Mouse (Mus musculus) kidney, postnatal 0 days (tissue): ENCODE measurements around the gene Pde4a. TPM values are rescaled to one million over a fixed set of nuclear protein-coding genes. Genes with fewer than 3 reads are reported as not detected.

Experiments
- ATAC-seq: fragments of 200-750 bp; cut with Nextera tagmentation; replicated peaks from 2 replicates; pipeline ENCODE4 v1.8.0; 2017; ENCODE audit warnings: low read depth, moderate number of reproducible peaks, moderate TSS enrichment, moderate library complexity; ENCODE audit not compliant: low FRiP score
- DNase-seq: peaks from one replicate; pipeline ENCODE4 v3.0.0-alpha.2; 2016; ENCODE audit warnings: low spot score
- H3K27ac ChIP-seq: fragments of 300-500 bp; sonication (generic); 2 replicates; pipeline ENCODE4 v1.5.1; 2014; ENCODE audit warnings: mild to moderate bottlenecking
- H3K27me3 ChIP-seq: fragments of 300-500 bp; sonication (generic); 2 replicates; pipeline ENCODE4 v1.6.1; 2014; ENCODE audit warnings: low read length, mixed read lengths; ENCODE audit not compliant: insufficient read depth
- H3K36me3 ChIP-seq: fragments of 300-500 bp; sonication (generic); 2 replicates; pipeline ENCODE4 v1.6.1; 2014; ENCODE audit warnings: low read length, mixed read lengths; ENCODE audit not compliant: insufficient read depth
- H3K4me1 ChIP-seq: fragments of 300-500 bp; sonication (generic); replicated peaks from 2 replicates; pipeline ENCODE4 v1.6.1; 2014; ENCODE audit warnings: antibody characterized with exemption, low read length, mixed read lengths; ENCODE audit not compliant: insufficient read depth
- H3K4me2 ChIP-seq: fragments of 300-500 bp; sonication (generic); 2 replicates; pipeline ENCODE4 v1.6.1; 2014; ENCODE audit warnings: mild to moderate bottlenecking, low read length, moderate library complexity, mixed read lengths
- H3K4me3 ChIP-seq: fragments of 300-500 bp; sonication (generic); replicated peaks from 2 replicates; pipeline ENCODE4 v1.5.1; 2014; ENCODE audit warnings: low read depth, low read length
- H3K9ac ChIP-seq: fragments of 300-500 bp; sonication (generic); 2 replicates; pipeline ENCODE4 v1.6.1; 2014; ENCODE audit warnings: low read depth, low read length
- H3K9me3 ChIP-seq: fragments of 300-500 bp; sonication (generic); replicated peaks from 2 replicates; pipeline ENCODE4 v1.6.1; 2016; ENCODE audit warnings: low read length, inconsistent platforms, mixed read lengths
- CTCF ChIP-seq: IDR thresholded peaks from 2 replicates; pipeline ENCODE4 v1.5.1; 2016; ENCODE audit warnings: antibody characterized with exemption, low read depth, mild to moderate bottlenecking, moderate library complexity
- WGBS: fragments of 180-500 bp; shearing (Covaris S2); extraction: QIAGEN DNeasy Blood & Tissue Kit; methylation state at CpG from one replicate; pipeline ENCODE4 v1.1.7; 2014; 5-methylcytosine and 5-hydroxymethylcytosine counted together
- polyA plus RNA-seq: library from polyadenylated mRNA; unstranded; fragments of >200 nt; fragmentation: Nextera tagmentation; extraction: Ambion mirVana; gene quantifications from 2 replicates; pipeline ENCODE4 v1.2.1, GENCODE M21; 2015

The Pde4a gene
- polyA plus RNA-seq, 1 experiment from 2014 or later: 8.2 TPM

DNA sequence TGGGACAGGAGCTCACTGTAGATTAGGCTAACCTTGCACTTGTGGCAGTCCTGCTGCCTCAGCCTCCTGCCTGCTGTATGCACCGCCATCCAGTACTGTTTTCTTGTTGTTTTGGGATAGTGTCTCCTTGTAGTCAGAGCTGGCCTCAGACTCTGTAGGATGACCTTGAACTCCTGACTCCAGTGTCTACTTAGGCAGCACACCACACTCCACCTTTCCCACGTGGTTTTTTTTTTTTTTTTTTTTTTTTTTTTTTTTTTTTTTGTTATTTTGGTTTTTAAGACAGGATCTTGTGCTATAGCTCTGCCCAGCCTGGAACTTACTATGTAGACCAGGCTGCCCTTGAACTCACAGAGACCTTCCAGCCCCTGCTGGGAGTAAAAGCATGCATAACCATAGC lies 43.1 kb downstream of the Pde4a start:
- Histone ChIP-seq H3K36me3 (peaks cover 6% of the 10 kb centered on the region; the same call in 1 of the 2 replicates), H3K27me3 (no peaks in the 10 kb centered on the region), H3K27ac (no peak overlapping the region), H3K4me1 (no peaks in the 10 kb centered on the region), H3K9ac (no peak overlapping the region), H3K4me2 (no peak overlapping the region), H3K9me3 (no peaks in the 10 kb centered on the region), H3K4me3 (no peak overlapping the region)
- TF ChIP-seq CTCF: no peak
- WGBS: 69% methylated on average over 2 of the region's 2 CpGs
- DNase-seq (no peak), ATAC-seq (no peak)

DNA sequence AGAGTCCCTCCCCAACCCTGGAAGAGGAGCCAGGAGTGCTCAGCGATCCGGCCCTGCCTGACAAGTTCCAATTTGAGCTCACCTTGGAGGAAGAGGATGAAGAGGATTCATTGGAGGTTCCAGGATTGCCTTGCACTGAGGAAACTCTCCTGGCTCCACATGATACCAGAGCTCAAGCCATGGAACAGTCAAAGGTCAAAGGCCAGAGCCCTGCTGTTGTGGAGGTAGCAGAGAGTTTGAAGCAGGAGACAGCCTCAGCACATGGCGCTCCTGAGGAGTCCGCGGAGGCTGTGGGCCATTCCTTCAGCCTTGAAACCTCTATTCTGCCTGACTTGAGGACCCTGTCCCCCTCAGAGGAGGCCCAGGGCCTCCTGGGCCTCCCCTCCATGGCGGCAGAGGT lies 45.3 kb downstream of the Pde4a start:
- Histone ChIP-seq H3K9me3 (no peaks in the 10 kb centered on the region), H3K4me3 (no peak overlapping the region), H3K27me3 (no peaks in the 10 kb centered on the region), H3K27ac (no peak overlapping the region), H3K4me1 (no peaks in the 10 kb centered on the region), H3K9ac (no peak overlapping the region), H3K4me2 (no peak overlapping the region), H3K36me3 (peaks cover 6% of the 10 kb centered on the region; the same call in 1 of the 2 replicates)
- DNase-seq (no peak), ATAC-seq (no peak)
- WGBS: 71% methylated on average over 6 of the region's 6 CpGs
- TF ChIP-seq CTCF: no peak

DNA sequence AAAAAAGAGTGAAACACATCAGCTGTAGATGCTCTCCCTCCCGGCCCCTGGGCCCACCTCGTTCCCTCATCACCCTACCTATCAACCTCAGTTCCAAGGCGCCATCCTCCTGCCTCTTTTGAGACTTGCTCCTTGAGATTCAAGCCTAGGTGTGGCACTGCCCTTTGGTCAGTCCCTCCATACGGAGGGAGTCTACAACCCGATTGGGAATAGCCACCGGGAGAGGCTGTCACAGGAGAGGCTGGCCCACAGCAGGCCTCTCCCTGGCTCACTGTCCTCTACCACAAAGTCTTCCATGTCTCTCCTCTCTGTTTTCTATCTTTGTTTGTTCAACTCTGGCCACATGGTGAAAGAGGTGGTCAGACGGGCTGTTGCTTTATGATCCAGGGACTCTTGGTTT lies 46.1 kb downstream of the Pde4a start:
- ATAC-seq (no peak), DNase-seq (no peak)
- no peak for TF ChIP-seq CTCF
- Histone ChIP-seq H3K9ac (no peak overlapping the region), H3K36me3 (peaks cover 6% of the 10 kb centered on the region; the same call in 1 of the 2 replicates), H3K4me2 (no peak overlapping the region), H3K27ac (no peak overlapping the region), H3K4me3 (no peak overlapping the region), H3K9me3 (no peaks in the 10 kb centered on the region), H3K27me3 (no peaks in the 10 kb centered on the region), H3K4me1 (no peaks in the 10 kb centered on the region)
- 81% methylated on average over 7 of the region's 7 CpGs for WGBS

DNA sequence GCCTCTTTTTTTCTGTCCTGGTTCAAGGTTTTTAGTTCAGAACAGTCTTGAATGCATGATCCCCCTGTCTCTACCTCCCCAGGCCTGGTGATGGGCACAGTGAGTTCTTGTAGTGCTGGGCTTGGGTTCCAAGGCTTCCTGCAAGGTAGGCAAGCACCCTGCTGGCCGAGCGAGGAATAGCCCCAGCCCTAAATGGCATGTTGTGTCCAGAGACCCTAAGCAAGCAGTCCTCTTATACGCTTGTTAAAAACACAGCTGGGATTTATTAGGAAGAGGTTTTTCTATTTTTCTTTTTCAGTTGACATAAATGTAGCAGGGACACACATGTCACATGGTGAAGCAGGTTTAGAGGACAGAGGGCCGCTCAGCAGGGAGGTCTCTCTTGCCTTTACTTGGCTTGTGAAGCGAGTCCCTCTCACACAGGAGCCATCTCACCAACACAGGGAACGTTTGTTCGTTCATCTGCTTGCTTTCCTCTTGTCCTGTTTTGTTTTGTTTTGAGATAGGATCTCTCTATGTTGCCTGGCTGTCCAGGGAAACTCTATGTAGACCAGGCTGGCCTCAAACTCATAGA lies 48.2 kb downstream of the Pde4a start:
- Histone ChIP-seq H3K36me3 (peaks cover 6% of the 10 kb centered on the region; the same call in 1 of the 2 replicates), H3K4me2 (no peak overlapping the region), H3K27ac (no peak overlapping the region), H3K9me3 (no peaks in the 10 kb centered on the region), H3K4me1 (no peaks in the 10 kb centered on the region), H3K9ac (no peak overlapping the region), H3K4me3 (no peak overlapping the region), H3K27me3 (no peaks in the 10 kb centered on the region)
- 47% methylated on average over 7 of the region's 7 CpGs for WGBS
- peak; percentile 67 for TF ChIP-seq CTCF
- ATAC-seq (no peak), DNase-seq (peak; percentile 33)

GRCm38 (mm10) chr9:21216050-21216841 lies 50.7 kb downstream of the Pde4a start:
- H3K27me3 ChIP-seq: no peaks in the 10 kb centered on the region
- H3K4me1 ChIP-seq: peaks cover 4% of the 10 kb centered on the region; the same call in 1 of the 2 replicates
- H3K27ac ChIP-seq: no peak overlapping the region
- WGBS: 47% methylated on average over 21 of the region's 25 CpGs
- no peaks in the 10 kb centered on the region for H3K9me3 ChIP-seq
- TF ChIP-seq CTCF: no peak
- ATAC-seq (no peak), DNase-seq (peak; percentile 29)
- H3K4me2 ChIP-seq: no peak overlapping the region
- no peaks in the 10 kb centered on the region for H3K36me3 ChIP-seq
- H3K4me3 ChIP-seq: no peak overlapping the region
- no peak overlapping the region for H3K9ac ChIP-seq

GRCm38 (mm10) chr9:21219820-21220219 lies 54.3 kb downstream of the Pde4a start:
- no peak overlapping the region for H3K9ac ChIP-seq
- no peaks in the 10 kb centered on the region for H3K36me3 ChIP-seq
- 50% methylated on average over 3 of the region's 3 CpGs for WGBS
- H3K27me3 ChIP-seq: no peaks in the 10 kb centered on the region
- TF ChIP-seq CTCF: peak; percentile 24; the same call in 1 of the 2 replicates
- peaks cover 4% of the 10 kb centered on the region; the same call in 1 of the 2 replicates for H3K4me1 ChIP-seq
- H3K9me3 ChIP-seq: no peaks in the 10 kb centered on the region
- no peak overlapping the region for H3K4me3 ChIP-seq
- ATAC-seq: no peak
- DNase-seq: no peak
- no peak overlapping the region for H3K27ac ChIP-seq
- H3K4me2 ChIP-seq: no peak overlapping the region
